42 mouse cellular contexts compared by ENCODE assay signal in the genomic region with DNA sequence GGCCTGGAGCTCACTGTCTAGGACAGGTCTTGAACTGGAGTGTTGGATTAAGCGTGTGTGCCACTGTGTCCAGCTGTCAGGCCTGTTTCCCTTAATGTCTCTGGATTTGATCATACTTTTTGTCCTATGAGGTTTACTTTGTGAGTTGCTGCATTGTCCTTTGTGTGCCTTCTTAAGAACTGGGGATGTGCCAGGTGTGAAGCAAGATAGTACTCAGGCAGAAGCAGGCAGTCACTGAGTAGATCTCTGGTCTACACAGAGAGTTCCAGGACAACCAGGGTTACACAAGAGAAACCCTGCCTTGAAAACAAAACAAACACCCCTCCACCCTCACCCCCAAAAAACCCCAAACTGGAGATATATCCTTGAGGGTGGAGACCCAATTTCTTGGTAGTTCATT. TPM values are rescaled to one million over a fixed set of nuclear protein-coding genes. Genes with fewer than 3 reads are reported as not detected.
DNase-seq lines count a peak whose midpoint lies in the region; ATAC-seq and TF ChIP-seq lines count a peak whose summit lies in the region.
"Had no signal": no experiment of that assay in that cellular context is flagged by ENCODE, and none has a peak within 500 bp of the region (broad histone marks: within the 10 kb centered on the region; RNA-seq: fewer than 3 reads in every experiment).

No protein-coding gene starts in this region.

- 91% methylated on average over 1 of the region's 1 CpGs for WGBS in forebrain, embryonic 10.5 days
- WGBS in forebrain, embryonic 16.5 days: 96% methylated on average over 1 of the region's 1 CpGs
- 94% methylated on average over 1 of the region's 1 CpGs for WGBS in thymus, adult 2 months
- 97% methylated on average over 1 of the region's 1 CpGs for WGBS in kidney, embryonic 15.5 days

- no peak overlapping the region for H3K4me3 ChIP-seq in forebrain, embryonic 10.5 days
- no peak overlapping the region for H3K4me3 ChIP-seq in forebrain, embryonic 16.5 days (replicated peaks; ENCODE audit: low read length)
- H3K4me3 ChIP-seq in thymus, adult 2 months (ENCODE audit: control insufficient read depth, insufficient read depth, low read length): no peak overlapping the region
- no peak overlapping the region for H3K4me3 ChIP-seq in kidney, embryonic 15.5 days (replicated peaks)
- H3K4me3 ChIP-seq: hindbrain, embryonic 10.5 days; hindbrain, embryonic 15.5 days; layer of hippocampus, adult 2 months; left cerebral cortex, adult 2 months; limb, embryonic 13.5 days; midbrain, embryonic 10.5 days; myocyte; neural tube, embryonic 13.5 days had no signal

- no peak for ATAC-seq in forebrain, embryonic 16.5 days
- peak; percentile 76 for ATAC-seq in megakaryocyte-erythroid progenitor cell, adult 5-6 weeks (replicated peaks; ENCODE audit: low FRiP score, low TSS enrichment, poor library complexity, severe bottlenecking)
- ATAC-seq in kidney, embryonic 15.5 days (replicated peaks; ENCODE audit: low FRiP score): no peak
- ATAC-seq: activated CD4-positive, CD25-positive, alpha-beta regulatory T cell, adult 4 months; CD4-positive, CD25-positive, alpha-beta regulatory T cell, adult 4 months; forebrain, postnatal 0 days; inflammation-experienced regulatory T-cells, adult 6 months; midbrain, embryonic 16.5 days had no signal

- TF ChIP-seq CTCF in thymus, adult 2 months (IDR thresholded peaks at IDR 0.05; ENCODE audit: borderline replicate concordance, control insufficient read depth, extremely low read depth, insufficient read depth, low read length, poor library complexity): no peak

- no peaks in the 10 kb centered on the region for H3K27me3 ChIP-seq in forebrain, embryonic 10.5 days (ENCODE audit: poor library complexity, severe bottlenecking)
- H3K27me3 ChIP-seq in forebrain, embryonic 16.5 days (replicated peaks; ENCODE audit: control insufficient read depth, insufficient read depth, low read length): no peaks in the 10 kb centered on the region
- no peaks in the 10 kb centered on the region for H3K27me3 ChIP-seq in thymus, adult 2 months (ENCODE audit: control insufficient read depth, insufficient read depth, low read length)
- no peaks in the 10 kb centered on the region for H3K27me3 ChIP-seq in kidney, embryonic 15.5 days
- H3K27me3 ChIP-seq: hindbrain, embryonic 15.5 days; limb, embryonic 13.5 days; neural tube, embryonic 13.5 days had no signal

- no peak overlapping the region for H3K27ac ChIP-seq in forebrain, embryonic 10.5 days
- H3K27ac ChIP-seq in forebrain, embryonic 16.5 days (ENCODE audit: low read length): no peak overlapping the region
- no peak overlapping the region for H3K27ac ChIP-seq in thymus, adult 2 months (ENCODE audit: control insufficient read depth, insufficient read depth, low read length)
- H3K27ac ChIP-seq in kidney, embryonic 15.5 days: no peak overlapping the region
- H3K27ac ChIP-seq: hindbrain, embryonic 10.5 days; hindbrain, embryonic 15.5 days; layer of hippocampus, adult 2 months; left cerebral cortex, adult 2 months; limb, embryonic 13.5 days; liver, embryonic 14.5 days; macrophage; midbrain, embryonic 10.5 days; neural tube, embryonic 13.5 days had no signal

- TF ChIP-seq POLR2A in thymus, adult 2 months (IDR thresholded peaks at IDR 0.05; ENCODE audit: control insufficient read depth, extremely low read depth, insufficient read depth, low read length, poor library complexity): no peak

- no peaks in the 10 kb centered on the region; the same call in 1 of the 2 replicates for H3K9me3 ChIP-seq in forebrain, embryonic 10.5 days
- no peaks in the 10 kb centered on the region for H3K9me3 ChIP-seq in forebrain, embryonic 16.5 days (ENCODE audit: control insufficient read depth, low read length)
- no peaks in the 10 kb centered on the region for H3K9me3 ChIP-seq in kidney, embryonic 15.5 days (replicated peaks)
- H3K9me3 ChIP-seq: hindbrain, embryonic 10.5 days; hindbrain, embryonic 15.5 days; limb, embryonic 13.5 days; neural tube, embryonic 13.5 days had no signal

- H3K4me2 ChIP-seq in forebrain, embryonic 16.5 days (ENCODE audit: low read length): no peak overlapping the region
- no peak overlapping the region for H3K4me2 ChIP-seq in kidney, embryonic 15.5 days
- H3K4me2 ChIP-seq: hindbrain, embryonic 15.5 days; limb, embryonic 13.5 days; lung, embryonic 14.5 days; neural tube, embryonic 13.5 days had no signal

- DNase-seq in forebrain, embryonic 10.5 days (ENCODE audit: extremely low spot score, low spot score): peak; percentile 6
- DNase-seq in lung, postnatal 36 days: peak; percentile 46
- no peak for DNase-seq in lung, postnatal 4 days
- DNase-seq in fat pad, adult 2 months (ENCODE audit: extremely low read depth, low read depth, low spot score): peak; percentile 79
- no peak for DNase-seq in thymus, adult 2 months
- DNase-seq: adrenal gland, postnatal 36 days; cerebellum, adult 18-20 months; cerebellum, postnatal 10 days; forebrain, postnatal 0 days; gastrocnemius, postnatal 14 days; heart, postnatal 14 days; kidney, adult 11 months; kidney, postnatal 36 days; lung, embryonic 14.5 days; right cerebral cortex, postnatal 4 days had no signal

- H3K36me3 ChIP-seq in forebrain, embryonic 10.5 days (replicated peaks): peaks cover 83% of the 10 kb centered on the region
- no peaks in the 10 kb centered on the region for H3K36me3 ChIP-seq in forebrain, embryonic 16.5 days (ENCODE audit: control insufficient read depth, insufficient read depth)
- H3K36me3 ChIP-seq in thymus, adult 2 months (ENCODE audit: control insufficient read depth, insufficient read depth, low read length): no peaks in the 10 kb centered on the region
- H3K36me3 ChIP-seq in kidney, embryonic 15.5 days: peaks cover 23% of the 10 kb centered on the region
- H3K36me3 ChIP-seq: hindbrain, embryonic 15.5 days had no signal

- no peak overlapping the region for H3K9ac ChIP-seq in forebrain, embryonic 16.5 days (replicated peaks; ENCODE audit: low read depth, low read length)
- H3K9ac ChIP-seq in kidney, embryonic 15.5 days: no peak overlapping the region
- H3K9ac ChIP-seq: forebrain, postnatal 0 days; hindbrain, embryonic 15.5 days; limb, embryonic 13.5 days; liver, embryonic 14.5 days; lung, embryonic 14.5 days; neural tube, embryonic 13.5 days had no signal

- H3K4me1 ChIP-seq in forebrain, embryonic 10.5 days: no peaks in the 10 kb centered on the region
- no peaks in the 10 kb centered on the region for H3K4me1 ChIP-seq in forebrain, embryonic 16.5 days (replicated peaks; ENCODE audit: control insufficient read depth, insufficient read depth, low read length)
- no peaks in the 10 kb centered on the region for H3K4me1 ChIP-seq in thymus, adult 2 months (replicated peaks; ENCODE audit: control insufficient read depth, insufficient read depth, low read length)
- no peaks in the 10 kb centered on the region for H3K4me1 ChIP-seq in kidney, embryonic 15.5 days
- H3K4me1 ChIP-seq: hindbrain, embryonic 10.5 days; midbrain, embryonic 10.5 days had no signal

RNA-seq across cellular contexts. Expression of a gene that starts 12.6 kb away (rescaled TPM):
- 200 and 207 TPM in 2 replicates for polyA plus RNA-seq in forebrain, embryonic 10.5 days (2016; fragmentation: Nextera tagmentation; extraction: Ambion mirVana)
- polyA plus RNA-seq in forebrain, embryonic 16.5 days (2015; fragmentation: Nextera tagmentation; extraction: Ambion mirVana): 188 and 191 TPM in 2 replicates
- 109 and 117 TPM in 2 replicates for total RNA-seq in megakaryocyte-erythroid progenitor cell, adult 5-6 weeks (2014; fragmentation: Nextera tagmentation)
- total RNA-seq in megakaryocyte-erythroid progenitor cell, adult 5-6 weeks (2017): 53.3 and 60.8 TPM in 2 replicates
- 19.6 and 21.7 TPM in 2 replicates for polyA plus RNA-seq in thymus, adult 2 months (2012; rRNA removed)
- 171 and 184 TPM in 2 replicates for polyA plus RNA-seq in kidney, embryonic 15.5 days (2015; fragmentation: Nextera tagmentation; extraction: Ambion mirVana)

RNA-seq across cellular contexts. Expression of a gene that starts 12.7 kb away (rescaled TPM):
- polyA plus RNA-seq in forebrain, embryonic 10.5 days (2016; fragmentation: Nextera tagmentation; extraction: Ambion mirVana): 50.2 and 50.8 TPM in 2 replicates
- polyA plus RNA-seq in forebrain, embryonic 16.5 days (2015; fragmentation: Nextera tagmentation; extraction: Ambion mirVana): 174 and 198 TPM in 2 replicates
- total RNA-seq in megakaryocyte-erythroid progenitor cell, adult 5-6 weeks (2014; fragmentation: Nextera tagmentation): 23.2 and 24.9 TPM in 2 replicates
- total RNA-seq in megakaryocyte-erythroid progenitor cell, adult 5-6 weeks (2017): 26.1 and 26.9 TPM in 2 replicates
- 101 and 110 TPM in 2 replicates for polyA plus RNA-seq in thymus, adult 2 months (2012; rRNA removed)
- 96.9 and 107 TPM in 2 replicates for polyA plus RNA-seq in kidney, embryonic 15.5 days (2015; fragmentation: Nextera tagmentation; extraction: Ambion mirVana)

RNA-seq across cellular contexts. Expression of a gene that starts 57.0 kb away (rescaled TPM):
- polyA plus RNA-seq in forebrain, embryonic 10.5 days (2016; fragmentation: Nextera tagmentation; extraction: Ambion mirVana): not detected in 2 replicates
- polyA plus RNA-seq in forebrain, embryonic 16.5 days (2015; fragmentation: Nextera tagmentation; extraction: Ambion mirVana): not detected in 2 replicates
- total RNA-seq in megakaryocyte-erythroid progenitor cell, adult 5-6 weeks (2014; fragmentation: Nextera tagmentation): not detected in 2 replicates
- total RNA-seq in megakaryocyte-erythroid progenitor cell, adult 5-6 weeks (2017): not detected in 2 replicates
- not detected in 2 replicates for polyA plus RNA-seq in thymus, adult 2 months (2012; rRNA removed)
- polyA plus RNA-seq in kidney, embryonic 15.5 days (2015; fragmentation: Nextera tagmentation; extraction: Ambion mirVana): not detected in 2 replicates
- total RNA-seq: common myeloid progenitor, adult 5-6 weeks; forebrain, postnatal 0 days; layer of hippocampus, postnatal 14 days; left cerebral cortex, adult 2 months; left cerebral cortex, postnatal 25 days had no signal
- polyA plus RNA-seq: activated CD4-positive, CD25-positive, alpha-beta regulatory T cell, adult 4 months; brain, embryonic 14.5 days; CD4-positive, CD25-positive, alpha-beta regulatory T cell, adult 4 months; embryonic facial prominence, embryonic 11.5 days; forebrain, embryonic 11.5 days; forebrain, postnatal 0 days; heart, embryonic 14.5 days; hindbrain, embryonic 10.5 days; hindbrain, embryonic 15.5 days; inflammation-experienced regulatory T-cells, adult 6 months; kidney, embryonic 16.5 days; limb, embryonic 13.5 days; liver, embryonic 14.5 days; lung, embryonic 14.5 days; macrophage; midbrain, embryonic 10.5 days; midbrain, embryonic 16.5 days; myocyte; neural tube, embryonic 13.5 days; stomach, embryonic 14.5 days; testis, adult 2 months had no signal

Comparison
In these comparisons a context has a peak if more than half of its experiments do, and no peak if none do; other contexts are left out.
1. DNase-seq: peak in forebrain, embryonic 10.5 days (single experiment), lung, postnatal 36 days (single experiment) and fat pad, adult 2 months (single experiment); none in lung, postnatal 4 days (0 of 2) and thymus, adult 2 months (single experiment).